Mouse (Mus musculus) forebrain, embryonic 13.5 days (tissue): ENCODE measurements around the gene Msh2. TPM values are rescaled to one million over a fixed set of nuclear protein-coding genes. Genes with fewer than 3 reads are reported as not detected.
"Not testable (repeated sequence)": the region's sequence is repeated elsewhere in the genome, so short reads cannot be mapped to it uniquely, and the experiment has no call there.

ENCODE experiments used
- ATAC-seq: fragments of 200-750 bp; cut with Nextera tagmentation; 2 replicates; pipeline ENCODE4 v1.8.0; 2017
- H3K27ac ChIP-seq: fragments of 300-500 bp; sonication (generic); 2 replicates; pipeline ENCODE4 v1.5.1; 2015; ENCODE audit warnings: inconsistent platforms, mild to moderate bottlenecking, moderate library complexity
- H3K27me3 ChIP-seq: fragments of 300-500 bp; sonication (generic); 2 replicates; pipeline ENCODE4 v1.6.1; 2015; ENCODE audit warnings: mild to moderate bottlenecking, inconsistent platforms
- H3K36me3 ChIP-seq: fragments of 300-500 bp; sonication (generic); 2 replicates; pipeline ENCODE4 v1.6.1; 2015; ENCODE audit warnings: mild to moderate bottlenecking, inconsistent platforms; ENCODE audit not compliant: poor library complexity, severe bottlenecking
- H3K4me1 ChIP-seq: fragments of 300-500 bp; sonication (generic); 2 replicates; pipeline ENCODE4 v1.6.1; 2015; ENCODE audit warnings: inconsistent platforms
- H3K4me2 ChIP-seq: fragments of 300-500 bp; sonication (generic); 2 replicates; pipeline ENCODE4 v1.6.1; 2015; ENCODE audit warnings: inconsistent platforms, mild to moderate bottlenecking, moderate library complexity
- H3K4me3 ChIP-seq: fragments of 300-500 bp; sonication (generic); 2 replicates; pipeline ENCODE4 v1.5.1; 2015; ENCODE audit warnings: mild to moderate bottlenecking, inconsistent platforms
- H3K9ac ChIP-seq: fragments of 300-500 bp; sonication (generic); 2 replicates; pipeline ENCODE4 v1.6.1; 2015; ENCODE audit warnings: mild to moderate bottlenecking, inconsistent platforms
- H3K9me3 ChIP-seq: fragments of 300-500 bp; sonication (generic); replicated peaks from 2 replicates; pipeline ENCODE4 v1.6.1; 2016; ENCODE audit warnings: inconsistent platforms
- WGBS: fragments of 180-500 bp; shearing (Covaris S2); methylation state at CpG from one replicate; pipeline ENCODE4 v1.1.7; 2015; 5-methylcytosine and 5-hydroxymethylcytosine counted together
- polyA plus RNA-seq: library from polyadenylated mRNA; unstranded; fragments of >200 nt; fragmentation: Nextera tagmentation; extraction: Ambion mirVana; gene quantifications from 2 replicates; pipeline ENCODE4 v1.2.1, GENCODE M21; 2015

The Msh2 gene
- polyA plus RNA-seq, 1 experiment from 2014 or later, result 88.5 TPM

GRCm38 (mm10) chr17:87665066-87665822 lies 6.9 kb upstream of the Msh2 start:
- Histone ChIP-seq H3K4me2 (no peak overlapping the region), H3K27me3 (no peaks in the 10 kb centered on the region), H3K9me3 (no peaks in the 10 kb centered on the region), H3K4me3 (no peak overlapping the region), H3K36me3 (no peaks in the 10 kb centered on the region), H3K4me1 (no peaks in the 10 kb centered on the region), H3K9ac (no peak overlapping the region), H3K27ac (no peak overlapping the region)
- WGBS, result 76% methylated on average over 10 of the region's 10 CpGs
- ATAC-seq, result no peak

- H3K4me3 ChIP-seq, result peak overlapping the region; percentile 88
- WGBS, result 0% methylated on average over 45 of the region's 54 CpGs
Observed at GRCm38 (mm10) chr17:87672677-87673286, 652 bp downstream of the Msh2 start.

DNA sequence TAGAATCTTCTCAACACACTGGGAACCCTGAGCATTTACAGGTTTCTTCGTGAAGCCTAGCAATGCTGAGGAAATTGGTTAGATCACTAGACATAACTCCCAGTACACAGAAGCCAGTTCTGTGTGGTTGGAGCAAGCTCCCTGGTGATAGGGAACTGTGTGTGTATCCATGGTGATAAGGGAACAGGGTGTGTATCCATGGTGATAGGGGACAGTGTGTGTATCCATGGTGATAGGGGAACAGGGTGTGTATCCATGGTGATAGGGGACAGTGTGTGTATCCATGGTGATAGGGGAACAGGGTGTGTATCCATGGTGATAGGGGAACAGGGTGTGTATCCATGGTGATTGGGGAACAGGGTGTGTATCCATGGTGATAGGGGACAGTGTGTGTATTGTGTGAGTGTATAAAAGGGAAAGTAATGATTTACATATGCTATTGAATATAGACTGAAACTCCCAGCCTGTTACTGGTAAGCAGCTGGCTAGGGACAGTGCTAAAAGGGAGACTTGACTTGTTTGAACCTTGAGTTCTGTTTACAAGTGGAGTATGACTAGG lies 4.9 kb downstream of the Msh2 start:
- ATAC-seq, H3K9me3 ChIP-seq, H3K27me3 ChIP-seq, H3K9ac ChIP-seq, H3K27ac ChIP-seq, H3K4me3 ChIP-seq, H3K4me2 ChIP-seq: not testable (repeated sequence)
- peaks cover 44% of the 10 kb centered on the region for H3K36me3 ChIP-seq
- 91% methylated on average over 1 of the region's 1 CpGs for WGBS
- H3K4me1 ChIP-seq, result peaks cover 28% of the 10 kb centered on the region

More at GRCm38 (mm10) chr17:87672677-87673286, 652 bp downstream of the Msh2 start:
- Histone ChIP-seq H3K27me3 (no peaks in the 10 kb centered on the region), H3K36me3 (0 out of 2 replicates have a peak, but pooled peaks cover 9% of the 10 kb centered on the region), H3K4me2 (peak overlapping the region; percentile 71), H3K9me3 (no peaks in the 10 kb centered on the region), H3K27ac (peak overlapping the region; percentile 73), H3K9ac (peak overlapping the region; percentile 90), H3K4me1 (peaks cover 28% of the 10 kb centered on the region)
- ATAC-seq, result peak; percentile 68

GRCm38 (mm10) chr17:87677656-87678055 lies 5.5 kb downstream of the Msh2 start:
- 92% methylated on average over 8 of the region's 8 CpGs for WGBS
- Histone ChIP-seq H3K27ac (no peak overlapping the region), H3K9ac (no peak overlapping the region), H3K36me3 (peaks cover 50% of the 10 kb centered on the region), H3K4me3 (no peak overlapping the region), H3K9me3 (no peaks in the 10 kb centered on the region), H3K27me3 (no peaks in the 10 kb centered on the region), H3K4me2 (no peak overlapping the region), H3K4me1 (peaks cover 28% of the 10 kb centered on the region)
- ATAC-seq, result no peak

GRCm38 (mm10) chr17:87689217-87689616 lies 17.1 kb downstream of the Msh2 start:
- no peaks in the 10 kb centered on the region for H3K27me3 ChIP-seq
- H3K9me3 ChIP-seq, result no peaks in the 10 kb centered on the region
- no peak for ATAC-seq
- H3K9ac ChIP-seq, result no peak overlapping the region
- no peaks in the 10 kb centered on the region for H3K4me1 ChIP-seq
- no peak overlapping the region for H3K4me2 ChIP-seq
- 91% methylated on average over 8 of the region's 8 CpGs for WGBS
- H3K27ac ChIP-seq, result no peak overlapping the region
- H3K4me3 ChIP-seq, result no peak overlapping the region
- peaks cover 71% of the 10 kb centered on the region for H3K36me3 ChIP-seq

DNA sequence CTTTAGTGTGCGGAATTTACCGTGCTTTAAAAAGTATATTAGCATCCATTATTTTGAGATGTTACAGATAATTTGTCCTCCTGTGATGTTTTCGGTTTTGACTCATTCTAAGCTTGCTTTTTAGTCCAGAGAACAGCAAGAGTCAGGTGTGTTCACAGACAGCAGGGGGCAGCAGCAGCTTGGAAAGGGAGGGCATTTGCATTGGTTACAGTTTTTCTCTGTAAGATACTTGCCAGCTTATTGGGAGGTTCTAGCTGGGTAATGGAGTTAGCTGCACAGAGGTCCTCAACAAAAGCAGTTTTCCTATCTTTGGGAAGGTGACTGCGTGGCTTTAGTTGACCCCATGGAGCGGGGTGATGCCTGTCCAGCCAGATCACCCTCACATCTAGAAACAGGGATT lies 19.8 kb downstream of the Msh2 start:
- no peak overlapping the region for H3K4me3 ChIP-seq
- H3K27ac ChIP-seq, result no peak overlapping the region
- no peak overlapping the region for H3K9ac ChIP-seq
- no peak overlapping the region for H3K4me2 ChIP-seq
- peaks cover 61% of the 10 kb centered on the region for H3K36me3 ChIP-seq
- peaks cover 8% of the 10 kb centered on the region; the same call in 1 of the 2 replicates for H3K4me1 ChIP-seq
- 97% methylated on average over 5 of the region's 5 CpGs for WGBS
- ATAC-seq, result peak; percentile 39; the same call in 1 of the 2 replicates
- H3K9me3 ChIP-seq, result no peaks in the 10 kb centered on the region
- H3K27me3 ChIP-seq, result no peaks in the 10 kb centered on the region

- WGBS, result 69% methylated on average over 11 of the region's 11 CpGs
- Histone ChIP-seq H3K27me3 (no peaks in the 10 kb centered on the region), H3K36me3 (peaks cover 61% of the 10 kb centered on the region), H3K4me3 (no peak overlapping the region), H3K4me2 (no peak overlapping the region), H3K27ac (0 out of 2 replicates have a peak overlapping the region, but pooled peaks have one; percentile 3), H3K4me1 (peaks cover 8% of the 10 kb centered on the region; the same call in 1 of the 2 replicates), H3K9ac (no peak overlapping the region), H3K9me3 (no peaks in the 10 kb centered on the region)
- ATAC-seq, result peak; percentile 83
Observed at GRCm38 (mm10) chr17:87695874-87696465, 23.8 kb downstream of the Msh2 start.

DNA sequence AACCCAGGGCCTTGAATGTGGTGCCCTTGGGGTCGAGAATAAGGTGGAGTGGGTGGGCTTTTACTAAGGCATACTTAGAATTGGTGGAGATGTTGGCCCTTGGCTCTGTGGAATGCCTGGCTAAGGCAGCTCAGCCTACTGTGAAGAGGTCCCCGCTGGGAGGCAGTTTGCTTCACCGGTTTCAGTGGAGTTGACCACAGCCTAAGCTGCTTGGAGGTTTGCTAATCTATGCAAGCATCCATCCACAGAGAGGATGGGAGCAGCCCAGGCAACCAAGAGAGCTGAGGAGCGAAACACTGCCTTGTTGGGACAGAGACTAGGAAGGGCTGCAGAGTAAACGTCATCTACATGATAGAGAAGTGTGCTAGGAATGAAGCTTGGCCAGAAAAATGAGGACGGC lies 24.7 kb downstream of the Msh2 start:
- H3K36me3 ChIP-seq, result peaks cover 67% of the 10 kb centered on the region
- 93% methylated on average over 6 of the region's 6 CpGs for WGBS

GRCm38 (mm10) chr17:87698996-87699765 lies 27.1 kb downstream of the Msh2 start:
- Histone ChIP-seq H3K4me3 (no peak overlapping the region), H3K36me3 (peaks cover 68% of the 10 kb centered on the region), H3K9me3 (no peaks in the 10 kb centered on the region), H3K27me3 (no peaks in the 10 kb centered on the region), H3K4me2 (no peak overlapping the region), H3K9ac (no peak overlapping the region), H3K4me1 (peaks cover 8% of the 10 kb centered on the region; the same call in 1 of the 2 replicates), H3K27ac (no peak overlapping the region)
- no peak for ATAC-seq
- 86% methylated on average over 16 of the region's 16 CpGs for WGBS

More for the DNA sequence above, 24.7 kb downstream of the Msh2 start:
- Histone ChIP-seq H3K4me2 (no peak overlapping the region), H3K9ac (no peak overlapping the region), H3K4me3 (no peak overlapping the region), H3K27ac (no peak overlapping the region), H3K4me1 (peaks cover 8% of the 10 kb centered on the region; the same call in 1 of the 2 replicates), H3K9me3 (no peaks in the 10 kb centered on the region), H3K27me3 (no peaks in the 10 kb centered on the region)
- no peak for ATAC-seq

GRCm38 (mm10) chr17:87700101-87700500 lies 28.0 kb downstream of the Msh2 start:
- no peaks in the 10 kb centered on the region for H3K9me3 ChIP-seq
- H3K4me2 ChIP-seq, result no peak overlapping the region
- no peak overlapping the region for H3K9ac ChIP-seq
- H3K36me3 ChIP-seq, result peaks cover 68% of the 10 kb centered on the region
- H3K4me3 ChIP-seq, result no peak overlapping the region
- no peaks in the 10 kb centered on the region for H3K27me3 ChIP-seq
- no peak overlapping the region for H3K27ac ChIP-seq
- peaks cover 8% of the 10 kb centered on the region for H3K4me1 ChIP-seq
- ATAC-seq, result no peak
- 92% methylated on average over 8 of the region's 8 CpGs for WGBS

- ATAC-seq, result no peak
- peaks cover 3% of the 10 kb centered on the region for H3K9me3 ChIP-seq
- H3K27ac ChIP-seq, result no peak overlapping the region
- 83% methylated on average over 7 of the region's 7 CpGs for WGBS
- peaks cover 60% of the 10 kb centered on the region for H3K36me3 ChIP-seq
- no peak overlapping the region for H3K9ac ChIP-seq
- no peaks in the 10 kb centered on the region for H3K4me1 ChIP-seq
- no peaks in the 10 kb centered on the region for H3K27me3 ChIP-seq
- H3K4me2 ChIP-seq, result no peak overlapping the region
- no peak overlapping the region for H3K4me3 ChIP-seq
Observed at GRCm38 (mm10) chr17:87724727-87725126, 52.6 kb downstream of the Msh2 start.
